Mouse (Mus musculus): ENCODE measurements around the gene Gm6525.

Gm6525 gene

DNA sequence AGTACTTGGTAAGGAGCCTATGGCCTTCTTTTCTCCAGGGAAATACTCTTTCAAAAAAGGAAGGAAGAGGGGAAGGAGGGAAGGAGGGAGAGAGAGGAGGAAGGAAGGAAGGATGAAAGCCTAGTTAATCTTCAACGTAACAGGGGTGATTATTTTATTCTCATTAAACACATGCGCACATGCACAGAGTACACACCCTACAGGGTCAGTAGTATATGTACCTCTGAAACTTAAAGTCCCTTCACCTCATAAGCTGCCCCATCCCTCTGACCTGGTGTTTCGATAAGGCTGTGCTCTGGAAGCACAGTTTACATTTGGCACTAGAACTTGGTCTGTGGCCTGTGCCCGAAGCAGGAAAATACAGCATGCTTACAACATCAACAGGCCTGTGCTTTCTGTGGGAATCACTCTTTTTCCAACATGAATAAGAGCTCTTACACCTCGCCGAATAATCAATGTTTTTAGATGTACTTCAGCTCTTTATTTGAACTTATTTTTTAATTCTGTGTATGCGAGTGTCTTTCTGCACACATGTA, 37.5 kb downstream of the Gm6525 start:
- no peak for DNase-seq (ENCODE audit: low spot score in 2 of 2)

DNA sequence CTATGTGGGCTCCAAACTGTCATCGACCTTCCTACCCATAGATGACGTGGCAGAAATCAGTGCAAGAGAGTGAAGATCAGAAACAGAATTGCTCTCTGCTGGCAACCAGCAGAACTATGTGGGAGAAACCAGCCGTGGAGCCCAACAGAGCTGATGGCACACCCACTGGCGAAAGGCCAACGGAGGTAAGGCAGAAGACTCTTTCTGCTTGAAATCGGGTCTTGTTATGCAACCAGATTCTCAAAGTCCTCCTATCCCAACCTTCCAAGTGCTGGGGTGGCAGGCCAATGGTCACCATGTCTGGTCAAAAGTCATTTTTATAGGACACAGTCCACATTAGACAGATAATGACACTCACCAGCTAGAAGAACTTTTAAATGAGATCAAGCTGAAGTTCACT, 40.6 kb downstream of the Gm6525 start:
- no peak for DNase-seq (ENCODE audit: low spot score in 2 of 2)

DNA sequence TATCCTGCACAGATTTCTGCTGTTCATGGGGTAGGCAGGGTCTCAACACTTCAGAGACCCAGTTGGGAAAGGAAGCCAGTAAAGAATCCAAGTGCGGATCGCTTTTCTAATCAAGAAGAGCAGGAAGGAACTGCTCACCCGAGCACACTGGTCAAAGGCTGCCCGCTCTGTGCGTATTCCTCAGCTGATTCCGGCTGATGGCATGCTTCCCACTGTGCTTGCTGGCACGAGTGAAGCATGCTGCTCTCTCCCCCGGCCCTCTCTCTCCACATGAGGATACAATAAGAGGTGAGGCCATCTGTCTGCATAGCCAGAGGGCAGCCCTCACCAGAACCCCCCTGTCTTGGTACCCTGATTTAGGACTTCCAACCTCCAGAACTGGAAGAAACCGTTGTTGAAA, 41.3 kb downstream of the Gm6525 start:
- peak in 1 of 2 experiments; percentile 62 for DNase-seq (ENCODE audit: low spot score in 2 of 2)

DNA sequence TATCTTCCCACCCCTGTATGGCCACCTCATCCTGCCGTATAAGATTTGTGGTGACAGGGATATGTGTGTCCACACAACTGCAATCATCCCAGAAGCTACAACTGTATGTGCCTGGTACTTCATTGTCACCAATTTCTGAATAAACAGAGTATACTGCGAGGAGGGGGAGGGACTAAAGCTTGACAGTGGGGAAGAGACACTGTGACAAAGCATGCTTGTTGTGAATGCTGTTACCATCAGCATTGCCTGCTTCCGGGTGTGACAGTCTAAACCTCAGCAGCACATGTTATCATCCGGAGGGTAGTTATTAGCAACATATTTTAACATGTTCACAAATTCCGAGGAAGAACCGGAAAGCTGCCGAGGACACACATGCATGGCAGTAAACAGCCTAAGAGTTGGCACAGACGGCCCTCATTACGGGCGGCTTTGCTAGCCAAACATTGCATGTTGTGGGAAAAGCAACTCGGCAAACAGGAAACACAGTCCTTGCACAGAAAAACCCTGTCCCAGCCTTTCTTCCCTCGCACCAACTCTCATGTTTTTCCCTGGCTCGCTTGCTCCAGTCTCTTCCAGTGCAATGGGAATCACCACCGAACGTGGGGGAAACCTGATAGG, 41.9 kb downstream of the Gm6525 start:
- DNase-seq (ENCODE audit: low spot score in 2 of 2), result no peak

DNA sequence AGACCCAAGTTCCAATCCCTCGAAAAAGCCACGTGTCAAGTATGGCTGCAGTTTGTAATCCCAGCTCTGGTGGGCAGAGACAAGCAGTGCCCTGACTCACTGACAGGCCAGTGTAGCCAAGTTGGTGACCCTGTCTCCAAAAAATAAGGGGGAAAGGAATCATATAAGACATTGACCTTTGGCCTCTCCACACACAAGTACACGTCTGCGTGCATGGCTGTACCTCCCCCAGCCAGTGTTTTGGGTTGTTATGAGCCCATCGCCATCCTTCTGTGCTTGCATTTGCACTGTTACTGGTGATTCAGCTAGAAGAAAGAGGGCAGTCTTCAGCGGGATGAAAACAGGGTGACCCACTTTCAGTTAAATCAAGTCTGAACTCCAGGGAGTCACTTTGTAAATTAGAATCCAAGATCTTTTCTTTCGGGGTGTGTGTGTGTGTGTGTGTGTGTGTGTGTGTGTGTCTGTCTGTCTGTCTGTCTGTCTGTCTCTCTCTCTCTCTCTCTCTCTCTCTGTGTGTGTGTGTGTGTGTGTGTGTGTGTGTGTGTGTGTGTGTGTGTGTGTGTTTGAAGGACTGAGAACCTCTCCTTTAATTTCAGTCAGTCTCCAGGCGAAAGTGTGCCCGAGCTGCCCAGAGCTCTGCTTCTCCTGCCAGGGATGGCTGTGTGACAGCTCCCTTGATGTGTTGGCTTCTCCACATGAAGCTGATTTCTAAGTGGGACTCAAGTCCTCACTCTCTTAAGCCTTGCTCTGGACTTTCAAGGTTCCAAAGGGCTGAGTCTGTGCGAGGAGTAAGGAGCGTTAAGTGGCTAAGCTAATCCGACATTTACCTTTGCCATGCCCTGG, 43.4 kb downstream of the Gm6525 start:
- DNase-seq (ENCODE audit: low spot score in 2 of 2), result no peak

DNA sequence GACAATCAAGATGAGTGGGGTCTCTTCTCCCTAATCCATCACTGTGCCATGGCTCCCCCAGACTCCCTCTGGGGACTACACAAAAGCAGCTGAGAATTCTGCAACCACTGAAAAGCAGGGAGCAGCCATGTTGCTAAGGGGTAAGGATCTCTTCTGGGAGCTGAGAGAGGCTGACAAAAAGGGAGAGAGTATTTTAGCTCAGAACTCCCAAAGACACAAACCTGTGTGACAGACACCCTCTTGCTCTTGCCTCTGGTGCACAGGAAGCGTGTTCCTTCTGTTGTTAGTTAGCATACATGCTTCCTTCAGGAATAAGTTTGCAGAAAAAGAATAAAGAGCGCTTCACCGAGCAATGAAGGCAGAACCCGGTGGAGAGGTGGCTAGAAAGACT, 44.1 kb downstream of the Gm6525 start:
- no peak for DNase-seq (ENCODE audit: low spot score in 2 of 2)

DNA sequence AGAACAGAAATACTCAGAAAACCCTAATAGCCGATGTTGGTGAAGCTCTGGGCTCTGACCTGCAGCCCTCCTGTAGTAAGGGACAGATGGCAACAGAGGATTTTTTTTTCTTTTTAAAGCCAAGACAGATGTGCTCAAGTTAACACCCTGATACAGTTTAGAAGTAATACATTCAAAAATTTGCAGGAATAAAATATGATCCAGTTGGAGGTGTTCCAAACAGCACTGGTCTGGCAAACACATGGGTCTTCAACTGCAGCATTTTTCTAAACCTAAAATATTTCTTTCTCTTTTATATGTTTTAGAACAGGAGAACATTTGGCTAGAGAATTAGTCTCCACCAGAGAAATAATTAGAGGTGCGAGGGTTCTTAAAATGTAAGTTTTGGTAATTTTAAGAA, 44.6 kb downstream of the Gm6525 start:
- DNase-seq (ENCODE audit: low spot score in 2 of 2), result no peak

DNA sequence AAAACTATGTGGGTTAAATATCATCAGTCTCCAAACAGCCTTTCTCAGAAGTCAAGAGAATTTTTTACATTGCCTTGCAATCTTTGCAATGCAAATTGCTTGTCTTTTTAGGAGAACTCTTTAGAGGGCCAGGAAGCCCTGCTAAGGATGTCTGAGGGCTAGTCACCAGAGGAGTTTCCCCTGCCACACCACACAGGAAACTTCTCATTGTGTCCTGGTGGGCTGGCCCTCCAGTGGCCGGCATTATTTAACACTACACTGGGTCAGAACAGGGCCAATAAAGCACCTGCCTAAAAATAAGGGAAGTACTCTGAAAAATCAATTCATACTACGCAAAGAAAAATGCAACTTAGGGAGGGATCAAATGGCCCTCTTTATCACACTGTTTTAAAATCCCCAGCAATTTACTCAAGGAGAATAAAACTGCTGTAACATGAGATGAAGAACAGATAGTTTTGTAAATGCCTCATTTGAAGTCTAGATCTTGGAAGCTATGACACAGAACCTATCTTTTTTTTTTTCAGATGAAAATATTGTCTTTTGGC, 45.3 kb downstream of the Gm6525 start:
- no peak for DNase-seq (ENCODE audit: low spot score in 2 of 2)

DNA sequence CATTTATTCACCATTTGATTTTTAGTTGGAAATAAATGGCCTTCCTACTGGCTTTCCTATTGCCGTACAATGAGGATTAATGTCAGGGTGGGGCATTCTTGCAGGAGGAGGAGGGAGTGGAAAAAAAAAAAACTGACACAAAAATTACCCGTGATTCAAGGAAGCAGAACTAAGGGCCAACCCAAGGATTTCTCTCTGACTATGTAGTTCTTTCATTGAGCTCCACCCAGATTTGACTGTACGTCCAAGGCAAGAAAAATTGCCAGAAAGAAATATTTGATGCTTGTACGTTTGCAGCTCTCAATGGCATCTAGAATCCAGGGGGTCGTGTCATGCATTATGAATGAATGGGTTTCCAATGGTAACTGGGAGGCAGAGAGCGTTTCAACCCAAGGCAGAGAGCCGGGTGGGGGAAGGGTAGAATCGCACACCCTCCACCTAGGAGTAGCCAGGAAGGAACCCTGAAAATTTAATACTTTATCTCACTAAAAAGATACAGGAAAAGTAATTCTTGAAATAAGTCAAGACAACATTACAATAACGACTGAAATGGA, 45.9 kb downstream of the Gm6525 start:
- DNase-seq (ENCODE audit: low spot score in 2 of 2), result no peak

DNA sequence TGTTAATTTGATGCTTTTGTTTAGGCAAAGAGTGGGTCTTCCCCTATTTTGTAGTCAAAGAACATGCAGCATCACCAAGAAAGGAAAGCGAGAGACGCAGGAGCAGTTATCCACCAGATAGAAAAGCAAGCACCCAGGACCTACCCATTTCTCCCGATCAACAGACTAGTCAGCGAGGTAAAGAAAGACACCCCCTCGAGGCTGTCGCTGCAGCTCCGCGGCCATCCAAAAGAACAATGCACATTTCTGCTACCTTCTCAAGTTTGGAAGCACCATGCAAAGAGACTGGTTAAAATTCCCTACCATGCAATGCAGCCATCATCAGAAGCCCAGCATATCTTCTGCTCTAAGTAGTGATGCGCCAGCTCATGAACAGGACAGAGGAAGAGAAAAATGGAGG, 46.4 kb downstream of the Gm6525 start:
- DNase-seq (ENCODE audit: low spot score in 2 of 2), result no peak

DNA sequence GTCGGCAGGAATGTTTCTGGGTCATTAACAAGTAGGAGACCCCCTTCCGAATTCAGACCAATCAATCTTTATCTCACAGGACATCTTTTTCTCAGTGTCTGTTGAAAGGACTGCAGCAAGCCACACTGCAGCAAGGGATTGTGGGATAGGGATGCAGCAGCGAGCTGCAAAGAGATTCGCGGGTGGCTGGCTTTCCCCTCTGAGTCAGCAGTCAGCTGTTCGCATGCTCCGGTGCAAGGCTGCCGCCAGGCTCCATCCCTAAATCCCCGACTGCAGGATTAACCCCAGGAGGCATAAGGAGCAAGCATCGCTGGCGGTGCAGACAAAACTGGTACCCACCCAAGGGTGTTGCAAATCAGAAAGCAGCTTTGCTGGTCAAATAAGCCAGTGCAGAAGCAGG, 46.8 kb downstream of the Gm6525 start:
- DNase-seq (ENCODE audit: low spot score in 2 of 2), result peak; percentile 46 to 66
